Mouse (Mus musculus) forebrain, embryonic 12.5 days (tissue): ENCODE results near the gene Nup54. TPM values are rescaled to one million over a fixed set of nuclear protein-coding genes. Genes with fewer than 3 reads are reported as not detected.

Source experiments
- ATAC-seq: fragments of 200-750 bp; cut with Nextera tagmentation; 2 replicates; pipeline ENCODE4 v1.8.0; 2017; ENCODE audit warnings: moderate TSS enrichment; ENCODE audit not compliant: low FRiP score
- H3K27ac ChIP-seq: fragments of 300-500 bp; sonication (generic); 2 replicates; pipeline ENCODE4 v1.5.1; 2016; ENCODE audit warnings: mild to moderate bottlenecking
- H3K27me3 ChIP-seq: fragments of 300-500 bp; sonication (generic); 2 replicates; pipeline ENCODE4 v1.6.1; 2016; ENCODE audit warnings: mild to moderate bottlenecking
- H3K36me3 ChIP-seq: fragments of 300-500 bp; sonication (generic); replicated peaks from 2 replicates; pipeline ENCODE4 v1.6.1; 2016; ENCODE audit warnings: mild to moderate bottlenecking
- H3K4me1 ChIP-seq: fragments of 300-500 bp; sonication (generic); 2 replicates; pipeline ENCODE4 v1.6.1; 2016
- H3K4me2 ChIP-seq: fragments of 300-500 bp; sonication (generic); 2 replicates; pipeline ENCODE4 v1.6.1; 2016; ENCODE audit warnings: mild to moderate bottlenecking, moderate library complexity
- H3K4me3 ChIP-seq: fragments of 300-500 bp; sonication (generic); replicated peaks from 2 replicates; pipeline ENCODE4 v1.5.1; 2016; ENCODE audit warnings: mild to moderate bottlenecking
- H3K9ac ChIP-seq: fragments of 300-500 bp; sonication (generic); 2 replicates; pipeline ENCODE4 v1.6.1; 2016; ENCODE audit warnings: mild to moderate bottlenecking
- H3K9me3 ChIP-seq: fragments of 300-500 bp; sonication (generic); 2 replicates; pipeline ENCODE4 v1.6.1; 2016
- WGBS: fragments of 180-500 bp; shearing (Covaris S2); methylation state at CpG from one replicate; pipeline ENCODE4 v1.1.7; 2016; 5-methylcytosine and 5-hydroxymethylcytosine counted together
- polyA plus RNA-seq: library from polyadenylated mRNA; unstranded; fragments of >200 nt; fragmentation: Nextera tagmentation; extraction: Ambion mirVana; gene quantifications from 2 replicates; pipeline ENCODE4 v1.2.1, GENCODE M21; 2016

The Nup54 gene
- polyA plus RNA-seq, 1 experiment from 2014 or later = 58.4 TPM

GRCm38 (mm10) chr5:92409361-92410155, 25.5 kb downstream of the Nup54 start:
- Histone ChIP-seq H3K4me3 (no peak overlapping the region), H3K27me3 (no peaks in the 10 kb centered on the region), H3K9me3 (no peaks in the 10 kb centered on the region), H3K4me1 (peaks cover 2% of the 10 kb centered on the region; the same call in 1 of the 2 replicates), H3K9ac (no peak overlapping the region), H3K27ac (no peak overlapping the region), H3K4me2 (no peak overlapping the region), H3K36me3 (peaks cover 10% of the 10 kb centered on the region)
- ATAC-seq = no peak
- WGBS = 81% methylated on average over 9 of the region's 9 CpGs

DNA sequence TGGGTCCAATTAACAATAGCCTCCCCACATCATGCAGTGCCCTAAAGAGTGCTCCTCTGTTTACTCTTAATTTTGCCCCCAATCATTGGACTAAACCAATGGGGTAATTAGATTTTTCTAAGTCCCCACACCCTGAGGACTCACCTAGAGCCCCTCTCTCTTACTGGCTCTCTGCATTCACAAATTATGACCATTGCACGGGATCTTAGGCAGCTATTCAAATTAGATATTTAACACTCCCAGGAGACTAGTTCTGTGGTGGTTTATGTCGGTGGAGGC, 30.7 kb downstream of the Nup54 start:
- Histone ChIP-seq H3K27me3 (no peaks in the 10 kb centered on the region; the same call in 1 of the 2 replicates), H3K4me2 (no peak overlapping the region), H3K36me3 (no peaks in the 10 kb centered on the region), H3K9me3 (no peaks in the 10 kb centered on the region), H3K27ac (no peak overlapping the region), H3K9ac (no peak overlapping the region), H3K4me1 (peaks cover 11% of the 10 kb centered on the region), H3K4me3 (no peak overlapping the region)
- WGBS = 28% methylated on average over 2 of the region's 2 CpGs
- no peak; the same call in 1 of the 2 replicates for ATAC-seq

GRCm38 (mm10) chr5:92403562-92404399, 31.2 kb downstream of the Nup54 start:
- H3K9ac ChIP-seq = no peak overlapping the region
- H3K36me3 ChIP-seq = no peaks in the 10 kb centered on the region
- no peak overlapping the region for H3K4me3 ChIP-seq
- no peaks in the 10 kb centered on the region; the same call in 1 of the 2 replicates for H3K27me3 ChIP-seq
- no peak overlapping the region for H3K4me2 ChIP-seq
- 42% methylated on average over 10 of the region's 10 CpGs for WGBS
- peak; percentile 66 for ATAC-seq
- H3K4me1 ChIP-seq = peaks cover 11% of the 10 kb centered on the region
- no peak overlapping the region for H3K27ac ChIP-seq
- no peaks in the 10 kb centered on the region for H3K9me3 ChIP-seq

DNA sequence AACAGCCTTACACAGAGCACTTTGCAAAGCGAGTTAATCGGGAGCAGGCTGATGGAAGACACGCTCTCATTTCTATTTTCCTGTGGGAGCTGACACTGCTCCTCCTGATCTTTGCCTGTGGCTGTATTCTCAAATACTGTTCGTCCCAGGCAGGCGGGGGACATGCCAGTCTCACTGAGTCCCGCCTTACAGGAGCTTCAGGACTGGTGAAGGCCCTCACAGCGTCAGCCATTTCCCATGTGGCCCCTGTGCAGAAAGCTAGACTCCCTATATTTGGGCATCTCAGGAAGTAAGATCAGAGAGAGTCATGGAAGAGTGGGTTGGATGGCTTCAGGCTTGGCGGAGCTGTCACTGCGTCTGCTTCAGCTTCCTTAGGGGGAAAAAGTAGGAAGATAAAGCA, 32.2 kb downstream of the Nup54 start:
- Histone ChIP-seq H3K27me3 (no peaks in the 10 kb centered on the region; the same call in 1 of the 2 replicates), H3K27ac (no peak overlapping the region), H3K36me3 (no peaks in the 10 kb centered on the region), H3K4me3 (no peak overlapping the region), H3K4me1 (peaks cover 11% of the 10 kb centered on the region), H3K4me2 (no peak overlapping the region), H3K9me3 (no peaks in the 10 kb centered on the region), H3K9ac (no peak overlapping the region)
- ATAC-seq = no peak
- WGBS = 78% methylated on average over 9 of the region's 9 CpGs

DNA sequence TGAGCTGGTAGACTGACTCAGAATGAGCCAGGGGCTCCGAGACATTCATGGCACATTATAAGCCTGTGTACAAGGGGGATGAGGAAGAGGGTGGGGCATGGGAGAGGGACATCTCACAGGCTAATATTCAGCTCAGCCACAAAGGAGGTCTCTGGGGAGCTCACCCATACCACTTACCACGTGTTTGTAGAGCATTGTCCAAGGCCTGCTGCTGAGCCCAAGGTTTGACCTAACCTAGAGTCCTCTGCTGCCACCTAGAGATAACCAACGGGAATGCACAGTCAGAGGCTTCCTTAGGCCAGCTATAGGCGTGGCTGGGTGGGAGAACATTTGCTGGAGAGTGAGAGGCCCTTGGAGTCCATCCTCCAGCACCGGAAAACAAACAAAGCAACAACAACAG, 36.9 kb downstream of the Nup54 start:
- peak; percentile 84 for ATAC-seq
- no peak overlapping the region for H3K27ac ChIP-seq
- no peak overlapping the region for H3K9ac ChIP-seq
- H3K4me3 ChIP-seq = no peak overlapping the region
- H3K4me2 ChIP-seq = no peak overlapping the region
- no peaks in the 10 kb centered on the region for H3K9me3 ChIP-seq
- WGBS = 23% methylated on average over 5 of the region's 5 CpGs
- no peaks in the 10 kb centered on the region for H3K4me1 ChIP-seq
- H3K36me3 ChIP-seq = no peaks in the 10 kb centered on the region
- H3K27me3 ChIP-seq = peaks cover 10% of the 10 kb centered on the region

GRCm38 (mm10) chr5:92396476-92396875, 38.5 kb downstream of the Nup54 start:
- no peak overlapping the region for H3K4me3 ChIP-seq
- H3K9me3 ChIP-seq = no peaks in the 10 kb centered on the region
- no peak overlapping the region for H3K4me2 ChIP-seq
- H3K36me3 ChIP-seq = no peaks in the 10 kb centered on the region
- WGBS = 90% methylated on average over 6 of the region's 6 CpGs
- no peak overlapping the region for H3K27ac ChIP-seq
- ATAC-seq = no peak
- no peak overlapping the region for H3K9ac ChIP-seq
- peaks cover 27% of the 10 kb centered on the region for H3K27me3 ChIP-seq
- H3K4me1 ChIP-seq = peaks cover 8% of the 10 kb centered on the region; the same call in 1 of the 2 replicates

- Histone ChIP-seq H3K27ac (no peak overlapping the region), H3K4me3 (no peak overlapping the region), H3K9me3 (no peaks in the 10 kb centered on the region), H3K4me1 (peaks cover 8% of the 10 kb centered on the region; the same call in 1 of the 2 replicates), H3K4me2 (no peak overlapping the region), H3K36me3 (no peaks in the 10 kb centered on the region), H3K27me3 (peaks cover 34% of the 10 kb centered on the region), H3K9ac (no peak overlapping the region)
- ATAC-seq = no peak
- WGBS = 89% methylated on average over 3 of the region's 3 CpGs
Observed at GRCm38 (mm10) chr5:92395764-92396163, 39.3 kb downstream of the Nup54 start.

GRCm38 (mm10) chr5:92393863-92394262, 41.2 kb downstream of the Nup54 start:
- ATAC-seq = no peak
- Histone ChIP-seq H3K4me3 (no peak overlapping the region), H3K27ac (no peak overlapping the region), H3K9ac (no peak overlapping the region), H3K9me3 (no peaks in the 10 kb centered on the region), H3K27me3 (peaks cover 43% of the 10 kb centered on the region), H3K4me2 (no peak overlapping the region), H3K4me1 (peaks cover 8% of the 10 kb centered on the region; the same call in 1 of the 2 replicates), H3K36me3 (no peaks in the 10 kb centered on the region)
- 66% methylated on average over 10 of the region's 10 CpGs for WGBS

DNA sequence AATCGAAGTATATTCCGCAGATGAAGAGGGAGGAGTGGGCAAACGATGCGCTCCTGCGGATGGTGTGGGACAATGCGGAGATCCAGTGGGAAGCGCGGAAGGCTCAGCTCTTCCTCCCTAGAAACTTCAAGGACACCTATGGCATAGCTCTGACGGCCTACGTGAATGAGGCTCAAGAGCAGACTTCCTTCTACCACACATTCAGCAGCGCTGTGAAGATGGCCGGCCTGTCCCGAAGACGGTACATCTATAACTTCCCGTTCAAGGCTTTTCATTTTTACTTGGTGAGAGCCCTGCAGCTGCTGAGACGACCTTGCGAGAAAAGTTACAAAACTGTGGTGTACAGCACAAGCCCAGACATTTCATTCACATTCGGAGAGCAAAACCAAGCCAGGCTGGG, 42.5 kb downstream of the Nup54 start:
- no peak for ATAC-seq
- Histone ChIP-seq H3K4me2 (peak overlapping the region; percentile 41), H3K27me3 (peaks cover 43% of the 10 kb centered on the region), H3K36me3 (no peaks in the 10 kb centered on the region), H3K9me3 (no peaks in the 10 kb centered on the region), H3K27ac (no peak overlapping the region), H3K4me1 (peaks cover 8% of the 10 kb centered on the region; the same call in 1 of the 2 replicates), H3K4me3 (peak overlapping the region; percentile 16), H3K9ac (no peak overlapping the region)
- 53% methylated on average over 18 of the region's 18 CpGs for WGBS

DNA sequence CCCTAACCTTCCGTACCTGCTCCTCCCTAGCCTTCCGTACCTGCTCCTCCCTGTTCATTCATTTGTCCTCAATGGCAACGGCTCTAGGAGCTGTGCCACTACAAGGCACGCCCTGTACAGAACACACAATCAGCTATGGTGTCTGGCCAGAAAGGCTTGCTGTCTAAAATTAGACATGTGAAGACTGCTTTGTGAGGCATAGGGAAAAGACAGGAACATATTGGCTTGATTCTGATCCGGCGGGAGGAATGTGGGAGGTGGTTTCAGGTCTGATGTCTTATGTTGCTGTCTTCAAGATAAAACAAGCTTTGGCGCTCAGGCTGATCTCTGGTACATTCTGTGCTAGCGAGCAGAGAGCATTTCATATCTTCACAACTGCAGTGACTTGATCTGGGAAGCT, 44.4 kb downstream of the Nup54 start:
- ATAC-seq = no peak
- no peak overlapping the region for H3K4me2 ChIP-seq
- no peaks in the 10 kb centered on the region for H3K36me3 ChIP-seq
- H3K27me3 ChIP-seq = peaks cover 43% of the 10 kb centered on the region
- no peak overlapping the region for H3K4me3 ChIP-seq
- H3K27ac ChIP-seq = no peak overlapping the region
- H3K4me1 ChIP-seq = peaks cover 8% of the 10 kb centered on the region; the same call in 1 of the 2 replicates
- WGBS = 83% methylated on average over 8 of the region's 8 CpGs
- H3K9ac ChIP-seq = no peak overlapping the region
- no peaks in the 10 kb centered on the region for H3K9me3 ChIP-seq

- Histone ChIP-seq H3K27me3 (peaks cover 43% of the 10 kb centered on the region), H3K27ac (no peak overlapping the region), H3K36me3 (no peaks in the 10 kb centered on the region), H3K9ac (no peak overlapping the region), H3K4me2 (no peak overlapping the region), H3K4me1 (peaks cover 8% of the 10 kb centered on the region; the same call in 1 of the 2 replicates), H3K4me3 (no peak overlapping the region), H3K9me3 (no peaks in the 10 kb centered on the region)
- WGBS = 80% methylated on average over 2 of the region's 2 CpGs
- ATAC-seq = no peak
Observed at GRCm38 (mm10) chr5:92389977-92390376, 45.0 kb downstream of the Nup54 start.

- H3K4me2 ChIP-seq = no peak overlapping the region
- no peak overlapping the region for H3K27ac ChIP-seq
- H3K27me3 ChIP-seq = peaks cover 29% of the 10 kb centered on the region
- WGBS = 84% methylated on average over 11 of the region's 11 CpGs
- no peak overlapping the region for H3K4me3 ChIP-seq
- peaks cover 3% of the 10 kb centered on the region; the same call in 1 of the 2 replicates for H3K4me1 ChIP-seq
- no peak for ATAC-seq
- H3K9me3 ChIP-seq = no peaks in the 10 kb centered on the region
- no peaks in the 10 kb centered on the region for H3K36me3 ChIP-seq
- H3K9ac ChIP-seq = no peak overlapping the region
Observed at GRCm38 (mm10) chr5:92387433-92387832, 47.6 kb downstream of the Nup54 start.
